Mouse (Mus musculus) megakaryocyte, embryonic 14.5 days (primary cell): Measurements from ENCODE around the gene Cdc45. TPM values are rescaled to one million over a fixed set of nuclear protein-coding genes. Genes with fewer than 3 reads are reported as not detected.

Experiments
- H3K27me3 ChIP-seq: replicated peaks from 2 replicates; pipeline ENCODE3; 2012; ENCODE audit warnings: inconsistent platforms
- H3K36me3 ChIP-seq: replicated peaks from 2 replicates; pipeline ENCODE3; 2012; ENCODE audit warnings: low read length, inconsistent platforms, mixed read lengths
- H3K4me1 ChIP-seq: 2 replicates; pipeline ENCODE4 v1.6.1; 2012; ENCODE audit warnings: inconsistent platforms
- H3K4me3 ChIP-seq: replicated peaks from 2 replicates; pipeline ENCODE3; 2012; ENCODE audit warnings: moderate library complexity, mild to moderate bottlenecking, inconsistent platforms
- H3K9me3 ChIP-seq: 2 replicates; pipeline ENCODE4 v1.6.1; 2012; ENCODE audit warnings: inconsistent platforms
- FLI1 ChIP-seq: IDR thresholded peaks from 2 replicates; pipeline ENCODE4 v1.6.1; 2012; ENCODE audit warnings: low read length, inconsistent platforms, mixed read lengths
- GATA1 ChIP-seq: IDR thresholded peaks from 3 replicates; pipeline ENCODE4 v1.6.1; 2012; ENCODE audit warnings: mixed read lengths, low read length, inconsistent platforms, borderline replicate concordance
- polyA plus RNA-seq: library from polyadenylated mRNA; stranded (reverse); fragments of >175 nt; gene quantifications from 2 replicates; pipeline ENCODE4 v1.2.3, GENCODE M21; 2012; ENCODE audit warnings: low replicate concordance; ENCODE audit not compliant: insufficient read depth

Cdc45 gene
- polyA plus RNA-seq, 1 experiment: 13.9 TPM

DNA sequence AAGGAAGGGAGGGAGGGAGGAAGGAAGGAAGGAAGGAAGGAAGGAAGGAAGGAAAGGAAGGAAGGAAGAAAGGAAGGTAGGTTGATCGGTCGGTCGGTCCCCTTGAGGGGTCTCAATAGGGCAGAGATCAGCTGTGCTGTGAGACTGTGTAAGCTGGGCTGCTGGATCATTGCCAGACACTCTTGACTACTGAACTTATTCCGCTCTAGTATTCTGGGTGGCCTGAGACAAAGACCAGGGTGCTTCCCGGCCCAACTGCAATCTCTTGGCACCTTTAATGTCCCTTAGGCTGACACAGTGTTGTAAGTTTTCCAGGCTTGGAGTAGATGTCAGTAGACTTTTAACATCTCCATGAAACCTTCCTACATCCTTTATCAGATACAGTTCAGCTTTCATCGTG, 17.3 kb upstream of the Cdc45 start:
- Histone ChIP-seq H3K9me3 (no peaks in the 10 kb centered on the region), H3K36me3 (peaks cover 100% of the 10 kb centered on the region), H3K27me3 (no peaks in the 10 kb centered on the region), H3K4me3 (no peak overlapping the region), H3K4me1 (0 out of 2 replicates have a peak, but pooled peaks cover 3% of the 10 kb centered on the region)
- TF ChIP-seq FLI1: no peak

DNA sequence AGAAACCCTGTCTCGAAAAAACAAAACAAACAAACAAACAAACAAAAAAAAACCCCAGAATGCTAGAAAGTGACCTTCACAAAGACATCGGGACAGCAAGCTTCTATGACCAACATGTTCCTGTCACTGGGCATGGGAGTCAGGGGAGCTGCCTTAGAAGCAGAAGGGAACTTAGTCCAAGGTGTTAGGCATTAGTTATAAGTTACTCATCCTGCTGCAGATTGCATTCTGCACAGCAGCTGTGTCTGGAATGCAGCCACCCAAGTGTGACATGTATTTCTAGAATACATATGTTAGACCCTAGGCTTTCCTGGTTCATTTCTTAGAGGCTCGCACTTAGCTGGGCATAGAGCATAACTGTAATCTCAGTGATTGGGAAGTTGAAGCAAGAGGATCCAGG, 16.8 kb upstream of the Cdc45 start:
- Histone ChIP-seq H3K4me3 (no peak overlapping the region), H3K9me3 (no peaks in the 10 kb centered on the region), H3K27me3 (no peaks in the 10 kb centered on the region), H3K36me3 (peaks cover 100% of the 10 kb centered on the region), H3K4me1 (0 out of 2 replicates have a peak, but pooled peaks cover 3% of the 10 kb centered on the region)
- no peak for TF ChIP-seq GATA1
- no peak for TF ChIP-seq FLI1

DNA sequence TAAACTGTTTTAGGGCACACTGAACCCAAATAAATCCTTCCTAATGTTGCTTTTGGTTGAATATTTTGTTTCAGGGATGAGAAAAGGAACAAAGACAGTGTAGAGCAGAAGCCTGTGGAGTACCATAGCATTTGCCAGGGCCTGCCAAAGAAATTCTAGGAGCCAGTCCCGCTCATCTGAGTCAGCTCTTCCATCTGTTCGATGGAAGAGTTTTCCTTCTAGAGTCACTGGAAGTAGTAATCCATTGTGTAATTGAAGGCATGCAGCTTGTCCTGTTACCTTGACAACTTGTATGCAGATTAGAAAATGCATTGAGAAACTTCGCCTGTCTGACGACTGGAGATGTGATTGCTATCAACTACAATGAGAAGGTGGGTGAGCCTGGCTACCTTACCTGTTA, 11.1 kb upstream of the Cdc45 start:
- Histone ChIP-seq H3K9me3 (no peaks in the 10 kb centered on the region), H3K27me3 (no peaks in the 10 kb centered on the region), H3K36me3 (peaks cover 100% of the 10 kb centered on the region), H3K4me1 (peaks cover 38% of the 10 kb centered on the region), H3K4me3 (no peak overlapping the region)
- no peak for TF ChIP-seq FLI1
- TF ChIP-seq GATA1: no peak

DNA sequence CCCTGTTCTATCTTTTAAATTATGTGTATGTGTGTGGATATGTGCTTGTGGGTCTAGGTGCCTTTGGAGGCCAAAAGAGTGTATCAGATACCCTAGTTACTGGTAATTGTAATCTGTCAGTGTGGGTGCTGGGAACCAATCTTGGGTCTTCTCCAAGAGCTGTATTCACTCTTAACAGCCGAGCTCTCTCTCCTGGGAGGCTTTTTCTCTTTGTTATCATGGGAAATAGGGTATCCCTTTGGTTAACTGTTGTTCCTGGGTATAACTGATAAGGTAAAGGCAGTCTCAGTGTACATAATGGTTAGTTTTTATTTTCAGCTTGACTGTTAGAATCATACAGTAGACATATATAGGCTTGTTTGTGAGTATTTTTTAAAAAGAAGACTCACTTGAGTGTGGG, 10.6 kb upstream of the Cdc45 start:
- peaks cover 100% of the 10 kb centered on the region for H3K36me3 ChIP-seq
- no peak for TF ChIP-seq FLI1
- no peak for TF ChIP-seq GATA1

DNA sequence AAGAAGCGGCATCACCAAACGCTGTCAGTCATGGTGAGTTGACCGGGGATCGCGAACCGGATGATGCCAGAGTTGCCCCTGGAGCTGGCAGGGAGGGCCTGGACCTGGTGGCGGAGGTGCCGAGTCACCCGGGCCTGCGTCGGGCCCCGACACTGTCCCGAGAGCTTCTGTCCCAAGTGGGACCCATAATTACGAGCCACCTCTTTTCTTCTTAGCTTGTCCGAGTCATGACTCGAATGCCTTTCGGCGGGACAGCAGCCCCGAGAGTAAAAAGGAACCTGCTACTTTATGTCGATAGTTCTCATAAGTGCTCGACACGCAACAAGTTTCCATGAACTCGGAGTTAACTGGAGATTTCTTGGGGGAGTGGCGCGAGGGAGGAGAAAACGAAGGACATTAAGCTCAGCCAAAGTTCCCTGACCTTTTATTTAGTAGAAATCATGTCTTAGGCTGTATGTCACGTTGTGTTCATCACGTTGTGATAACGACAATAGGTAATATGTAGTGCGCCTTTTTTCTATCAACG, 661 bp upstream of the Cdc45 start:
- Histone ChIP-seq H3K27me3 (no peaks in the 10 kb centered on the region), H3K4me1 (peaks cover 44% of the 10 kb centered on the region), H3K36me3 (peaks cover 65% of the 10 kb centered on the region), H3K9me3 (no peaks in the 10 kb centered on the region), H3K4me3 (peak overlapping the region; percentile 98)
- TF ChIP-seq GATA1 (no peak), FLI1 (no peak)

More for the DNA sequence above, 10.6 kb upstream of the Cdc45 start:
- Histone ChIP-seq H3K4me1 (peaks cover 42% of the 10 kb centered on the region), H3K4me3 (no peak overlapping the region), H3K9me3 (no peaks in the 10 kb centered on the region), H3K27me3 (no peaks in the 10 kb centered on the region)

DNA sequence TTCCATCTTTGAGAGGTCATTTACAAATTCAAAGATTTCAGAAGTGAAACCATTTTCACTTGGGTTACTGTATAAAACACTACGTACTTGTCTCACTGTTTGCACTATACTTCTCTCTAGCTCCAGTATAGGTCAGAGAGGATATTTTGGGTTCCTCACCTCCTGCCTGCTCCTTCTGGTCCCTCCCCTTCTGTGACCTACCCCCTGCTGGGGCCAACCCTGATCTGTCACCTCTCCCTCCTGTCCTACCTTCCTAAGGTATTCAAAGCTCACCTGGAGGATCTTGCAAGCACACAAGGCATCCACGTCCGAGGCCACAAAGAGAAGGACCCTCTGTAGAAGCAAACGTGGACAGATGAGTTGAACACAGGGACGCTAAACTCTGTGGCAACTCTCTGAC, 755 bp downstream of the Cdc45 start:
- H3K4me3 ChIP-seq: peak overlapping the region; percentile 98
- H3K4me1 ChIP-seq: peaks cover 44% of the 10 kb centered on the region
- H3K9me3 ChIP-seq: no peaks in the 10 kb centered on the region
- H3K36me3 ChIP-seq: peaks cover 65% of the 10 kb centered on the region
- no peak for TF ChIP-seq GATA1
- no peak for TF ChIP-seq FLI1
- H3K27me3 ChIP-seq: no peaks in the 10 kb centered on the region

DNA sequence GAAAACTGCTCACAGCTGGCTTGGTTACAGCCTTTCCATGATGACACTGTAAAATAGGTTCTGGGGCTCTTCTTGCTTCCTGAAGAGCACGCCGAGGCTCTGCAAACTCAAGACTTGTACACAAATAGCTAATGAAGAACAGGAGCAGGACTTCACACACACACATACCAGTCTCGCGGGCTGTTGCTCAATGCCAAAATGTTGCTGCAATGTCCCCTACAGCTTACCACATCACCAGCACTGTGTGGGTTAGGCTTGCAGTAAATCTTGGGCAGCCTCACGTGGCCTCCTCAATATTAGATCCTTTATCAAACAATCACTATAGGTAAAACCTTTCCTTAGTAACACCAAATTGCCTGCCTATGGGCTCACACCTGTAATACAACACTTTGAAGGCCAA, 2.8 kb downstream of the Cdc45 start:
- Histone ChIP-seq H3K9me3 (peaks cover 9% of the 10 kb centered on the region), H3K36me3 (peaks cover 63% of the 10 kb centered on the region), H3K4me3 (peak overlapping the region; percentile 48), H3K27me3 (no peaks in the 10 kb centered on the region), H3K4me1 (peaks cover 35% of the 10 kb centered on the region)
- TF ChIP-seq GATA1: no peak

DNA sequence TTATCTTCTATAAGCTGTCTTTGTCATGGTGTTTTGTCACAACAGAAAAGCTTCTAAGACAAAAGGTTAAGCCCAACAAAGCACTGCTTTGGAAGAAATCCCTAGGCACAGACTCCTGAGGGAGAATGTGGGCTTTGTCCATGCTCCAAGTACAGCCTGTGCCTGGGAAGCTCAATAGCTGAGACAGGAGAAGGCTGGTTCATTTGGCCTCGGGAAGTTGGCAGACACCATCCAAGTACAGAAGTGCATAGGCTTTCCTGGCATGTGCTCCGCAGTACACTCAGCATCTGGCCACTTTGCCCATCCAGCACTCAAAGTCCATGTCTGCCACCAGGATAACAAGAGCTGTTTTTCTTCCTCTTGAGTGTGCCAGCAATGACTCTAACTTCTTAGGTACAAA, 6.0 kb downstream of the Cdc45 start:
- no peak for TF ChIP-seq FLI1
- TF ChIP-seq GATA1: no peak
- Histone ChIP-seq H3K4me1 (peaks cover 15% of the 10 kb centered on the region), H3K4me3 (no peak overlapping the region), H3K36me3 (peaks cover 80% of the 10 kb centered on the region), H3K27me3 (no peaks in the 10 kb centered on the region), H3K9me3 (peaks cover 9% of the 10 kb centered on the region)

DNA sequence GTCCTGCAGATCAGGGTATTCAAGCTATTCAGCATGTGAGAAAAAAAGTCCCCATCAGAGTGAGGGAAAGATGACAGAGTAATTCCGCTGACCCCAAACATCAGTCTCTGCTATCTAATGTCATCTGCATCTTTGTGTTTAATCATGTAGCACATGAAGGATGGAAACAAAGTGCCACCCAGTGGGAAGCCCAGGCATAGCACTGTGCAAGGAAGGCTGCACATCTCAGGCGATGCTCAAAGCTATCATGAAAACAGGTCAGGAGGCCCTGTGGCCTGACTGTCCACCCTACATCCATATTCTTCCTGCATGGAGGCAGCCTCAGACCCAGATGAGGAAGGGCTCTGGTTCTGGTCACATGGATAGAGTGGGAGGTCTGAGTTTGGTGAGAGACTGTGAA, 12.9 kb downstream of the Cdc45 start:
- no peak for TF ChIP-seq FLI1
- TF ChIP-seq GATA1: no peak
- Histone ChIP-seq H3K36me3 (peaks cover 89% of the 10 kb centered on the region), H3K9me3 (no peaks in the 10 kb centered on the region), H3K4me1 (peaks cover 13% of the 10 kb centered on the region; the same call in 1 of the 2 replicates), H3K4me3 (no peak overlapping the region), H3K27me3 (no peaks in the 10 kb centered on the region)

DNA sequence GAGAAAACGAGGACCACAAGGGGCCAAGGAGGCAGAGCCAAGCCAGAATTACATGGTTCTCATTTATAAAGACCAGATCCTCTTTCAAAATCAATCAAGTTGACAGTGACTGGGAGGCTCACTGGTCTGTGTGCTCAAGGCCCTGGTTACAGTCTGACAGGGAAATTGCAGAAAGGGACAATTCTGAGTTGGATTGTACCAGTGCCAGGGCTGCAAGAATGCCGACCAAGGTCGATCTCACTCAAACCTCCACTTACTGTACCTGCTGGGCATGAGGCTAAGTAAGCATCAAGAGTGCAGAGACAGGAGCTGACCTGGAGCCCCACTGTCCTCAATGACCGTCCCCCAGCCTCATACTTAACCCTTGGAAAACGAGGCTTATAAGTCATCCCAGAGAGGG, 13.6 kb downstream of the Cdc45 start:
- Histone ChIP-seq H3K4me3 (no peak overlapping the region), H3K27me3 (no peaks in the 10 kb centered on the region), H3K9me3 (no peaks in the 10 kb centered on the region), H3K4me1 (peaks cover 13% of the 10 kb centered on the region; the same call in 1 of the 2 replicates), H3K36me3 (peaks cover 92% of the 10 kb centered on the region)
- TF ChIP-seq GATA1 (no peak), FLI1 (no peak)

DNA sequence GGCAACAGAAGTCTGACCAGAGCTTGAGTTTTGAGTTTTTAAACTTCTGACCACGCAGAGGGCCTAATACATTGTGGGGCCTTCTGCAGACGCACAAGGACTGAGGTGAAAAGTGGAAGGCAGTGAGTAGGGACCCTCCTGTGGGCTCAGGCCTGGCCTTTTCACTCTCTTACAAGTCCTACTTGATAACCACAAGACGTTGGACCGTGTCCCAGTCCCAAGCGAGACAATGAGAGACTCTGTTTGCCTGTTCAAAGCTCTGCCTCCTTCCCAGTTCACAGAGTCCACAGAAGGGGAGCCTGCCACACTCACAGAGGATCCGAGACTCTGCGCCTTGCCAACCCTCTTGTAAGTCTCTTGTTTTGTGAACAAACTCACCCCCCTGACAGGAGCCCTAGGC, 15.1 kb downstream of the Cdc45 start:
- H3K36me3 ChIP-seq: peaks cover 96% of the 10 kb centered on the region
- H3K27me3 ChIP-seq: no peaks in the 10 kb centered on the region
- TF ChIP-seq FLI1 (no peak), GATA1 (no peak)
- H3K4me1 ChIP-seq: peaks cover 17% of the 10 kb centered on the region
- H3K4me3 ChIP-seq: no peak overlapping the region
- no peaks in the 10 kb centered on the region for H3K9me3 ChIP-seq
